Mouse (Mus musculus) stomach, postnatal 0 days (tissue): ENCODE results near the gene Lcn6. TPM values are rescaled to one million over a fixed set of nuclear protein-coding genes. Genes with fewer than 3 reads are reported as not detected.

ENCODE experiments used
- ATAC-seq: fragments of 200-750 bp; cut with Nextera tagmentation; 2 replicates; pipeline ENCODE4 v1.8.0; 2017; ENCODE audit not compliant: low FRiP score, low TSS enrichment
- DNase-seq: peaks from one replicate; pipeline ENCODE4 v3.0.0-alpha.2; 2016; ENCODE audit warnings: low spot score
- H3K27ac ChIP-seq: fragments of 300-500 bp; sonication (generic); replicated peaks from 2 replicates; pipeline ENCODE4 v1.5.1; 2014; ENCODE audit warnings: mild to moderate bottlenecking, control low read depth
- H3K27me3 ChIP-seq: fragments of 300-500 bp; sonication (generic); 2 replicates; pipeline ENCODE4 v1.6.1; 2014; ENCODE audit warnings: low read length; ENCODE audit not compliant: control insufficient read depth, insufficient read depth
- H3K36me3 ChIP-seq: fragments of 300-500 bp; sonication (generic); 2 replicates; pipeline ENCODE4 v1.6.1; 2014; ENCODE audit warnings: low read length, mixed read lengths; ENCODE audit not compliant: control insufficient read depth, insufficient read depth
- H3K4me1 ChIP-seq: fragments of 300-500 bp; sonication (generic); replicated peaks from 2 replicates; pipeline ENCODE4 v1.6.1; 2014; ENCODE audit warnings: antibody characterized with exemption; ENCODE audit not compliant: control insufficient read depth, insufficient read depth
- H3K4me2 ChIP-seq: fragments of 300-500 bp; sonication (generic); replicated peaks from 2 replicates; pipeline ENCODE4 v1.6.1; 2014; ENCODE audit warnings: low read depth, mild to moderate bottlenecking, control low read depth, moderate library complexity
- H3K4me3 ChIP-seq: fragments of 300-500 bp; sonication (generic); 2 replicates; pipeline ENCODE4 v1.5.1; 2014; ENCODE audit warnings: low read depth, low read length, control low read depth
- H3K9ac ChIP-seq: fragments of 300-500 bp; sonication (generic); 2 replicates; pipeline ENCODE4 v1.6.1; 2014; ENCODE audit warnings: mild to moderate bottlenecking, low read length, control low read depth, mixed read lengths
- H3K9me3 ChIP-seq: fragments of 300-500 bp; sonication (generic); 2 replicates; pipeline ENCODE4 v1.6.1; 2016; ENCODE audit warnings: low read length; ENCODE audit not compliant: control insufficient read depth
- CTCF ChIP-seq: IDR thresholded peaks from 2 replicates; pipeline ENCODE4 v1.5.1; 2016; ENCODE audit warnings: antibody characterized with exemption, low read depth, mild to moderate bottlenecking, moderate library complexity
- EP300 ChIP-seq: optimal IDR thresholded peaks from 2 replicates; pipeline ENCODE3; 2016; ENCODE audit warnings: antibody characterized with exemption
- polyA plus RNA-seq: library from polyadenylated mRNA; unstranded; fragments of >200 nt; fragmentation: Nextera tagmentation; extraction: Ambion mirVana; gene quantifications from 2 replicates; pipeline ENCODE4 v1.2.1, GENCODE M21; 2015

Lcn6 gene
- polyA plus RNA-seq, 1 experiment from 2014 or later: not detected

- Histone ChIP-seq H3K4me2 (no peak overlapping the region), H3K9ac (no peak overlapping the region), H3K9me3 (no peaks in the 10 kb centered on the region), H3K27ac (no peak overlapping the region), H3K36me3 (no peaks in the 10 kb centered on the region), H3K4me1 (no peaks in the 10 kb centered on the region), H3K27me3 (no peaks in the 10 kb centered on the region), H3K4me3 (no peak overlapping the region)
- ATAC-seq (no peak), DNase-seq (no peak)
- TF ChIP-seq CTCF (no peak), EP300 (no peak)
These were observed 40.6 kb downstream of the Lcn6 start for GRCm38 (mm10) chr2:25717222-25717621.

Other genes with a start within 250 kb of the Lcn6 start
- 1.7 and 2.6 TPM in 2 replicates for gene Abca2, start 248.1 kb upstream of the Lcn6 start, polyA plus RNA-seq
- gene Clic3, start 219.9 kb upstream of the Lcn6 start, polyA plus RNA-seq: 246 and 272 TPM in 2 replicates
- 51.7 and 59.7 TPM in 2 replicates for gene Paxx, start 215.7 kb upstream of the Lcn6 start, polyA plus RNA-seq
- 4.7 and 5.2 TPM in 2 replicates for gene Ptgds, start 206.7 kb upstream of the Lcn6 start, polyA plus RNA-seq
- not detected in 2 replicates for gene Lcn12, start 182.9 kb upstream of the Lcn6 start, polyA plus RNA-seq
- gene Fbxw5, start 176.0 kb upstream of the Lcn6 start, polyA plus RNA-seq: 39.3 and 47.5 TPM in 2 replicates
- 2.8 and 3.8 TPM in 2 replicates for gene C8g, start 175.1 kb upstream of the Lcn6 start, polyA plus RNA-seq
- gene Traf2, start 129.8 kb upstream of the Lcn6 start, polyA plus RNA-seq: 15.9 and 16.0 TPM in 2 replicates
- 351 and 372 TPM in 2 replicates for gene Edf1, start 118.9 kb upstream of the Lcn6 start, polyA plus RNA-seq
- gene Mamdc4, start 101.9 kb upstream of the Lcn6 start, polyA plus RNA-seq: 0.34 and 0.55 TPM in 2 replicates
- gene Phpt1, start 101.6 kb upstream of the Lcn6 start, polyA plus RNA-seq: 87.0 and 87.5 TPM in 2 replicates
- gene Ajm1, start 95.0 kb upstream of the Lcn6 start, polyA plus RNA-seq: 0.29 and 0.52 TPM in 2 replicates
- gene Rabl6, start 68.3 kb upstream of the Lcn6 start, polyA plus RNA-seq: 30.9 and 32.2 TPM in 2 replicates
- 0.21 and 0.34 TPM in 2 replicates for gene Ccdc183, start 59.1 kb upstream of the Lcn6 start, polyA plus RNA-seq
- 32.4 and 33.3 TPM in 2 replicates for gene Tmem141, start 54.8 kb upstream of the Lcn6 start, polyA plus RNA-seq
- 3.5 and 3.8 TPM in 2 replicates for gene Fcna, start 48.8 kb upstream of the Lcn6 start, polyA plus RNA-seq
- gene Lcn8, start 23.7 kb upstream of the Lcn6 start, polyA plus RNA-seq: 0.16 and 0.22 TPM in 2 replicates
- not detected in 2 replicates for gene Lcn5, start 18.8 kb upstream of the Lcn6 start, polyA plus RNA-seq
- gene Lcn10, start 5.9 kb downstream of the Lcn6 start, polyA plus RNA-seq: not detected in 2 replicates
- 0.39 TPM in 1 of 2 replicates, not detected in the other for gene Obp2a, start 23.3 kb downstream of the Lcn6 start, polyA plus RNA-seq
- 53.9 and 55.6 TPM in 2 replicates for gene Bmyc, start 30.0 kb downstream of the Lcn6 start, polyA plus RNA-seq
- not detected in 2 replicates for gene Obp2b, start 60.2 kb downstream of the Lcn6 start, polyA plus RNA-seq
- not detected in 2 replicates for gene Lcn3, start 88.8 kb downstream of the Lcn6 start, polyA plus RNA-seq
- gene Lcn11, start 100.2 kb downstream of the Lcn6 start, polyA plus RNA-seq: not detected in 2 replicates
- gene Gm13539, start 105.5 kb downstream of the Lcn6 start, polyA plus RNA-seq: 1.2 and 1.6 TPM in 2 replicates
- not detected in 2 replicates for gene Glt6d1, start 139.1 kb downstream of the Lcn6 start, polyA plus RNA-seq
- not detected in 2 replicates for gene Lcn9, start 146.4 kb downstream of the Lcn6 start, polyA plus RNA-seq
- 0.10 TPM in 1 of 2 replicates, not detected in the other for gene Sohlh1, start 170.5 kb downstream of the Lcn6 start, polyA plus RNA-seq
- 0.19 and 0.30 TPM in 2 replicates for gene Kcnt1, start 186.9 kb downstream of the Lcn6 start, polyA plus RNA-seq